Mouse (Mus musculus): ENCODE data around the gene Mink1.

Mink1 gene

DNA sequence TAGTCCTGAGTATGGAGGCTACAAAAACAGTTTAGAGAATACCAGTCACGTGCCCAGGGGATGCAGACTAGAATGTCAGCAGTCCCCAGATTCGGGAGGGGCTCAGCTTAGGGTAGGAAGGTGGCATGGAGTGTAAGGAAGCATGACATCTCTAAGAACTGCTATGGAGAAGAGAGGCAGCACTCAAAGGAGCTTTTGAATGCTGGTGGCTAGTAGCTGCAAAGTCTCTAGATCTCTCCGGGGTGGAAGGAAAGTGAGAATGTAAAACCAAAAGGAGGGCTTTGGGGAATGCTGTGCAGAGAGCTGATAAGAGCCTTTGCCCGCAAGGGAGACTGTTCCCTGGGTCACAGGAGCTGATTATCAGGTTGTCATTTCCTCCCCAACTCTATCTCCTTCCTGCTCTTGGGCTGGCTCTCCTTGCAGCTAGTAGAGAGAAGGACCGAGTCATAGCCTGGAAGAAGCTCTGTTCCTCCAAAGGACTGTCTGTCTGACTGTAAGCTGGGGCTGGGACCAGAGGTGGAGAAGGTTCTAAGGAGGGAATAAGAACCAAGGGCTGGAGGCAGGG lies 76.1 kb downstream of the Mink1 start, which contains the start of gene Gp1ba:
Gp1ba (plus strand) TSS at position 409 of the 565 bp plus-strand sequence.
- no peak for DNase-seq

DNA sequence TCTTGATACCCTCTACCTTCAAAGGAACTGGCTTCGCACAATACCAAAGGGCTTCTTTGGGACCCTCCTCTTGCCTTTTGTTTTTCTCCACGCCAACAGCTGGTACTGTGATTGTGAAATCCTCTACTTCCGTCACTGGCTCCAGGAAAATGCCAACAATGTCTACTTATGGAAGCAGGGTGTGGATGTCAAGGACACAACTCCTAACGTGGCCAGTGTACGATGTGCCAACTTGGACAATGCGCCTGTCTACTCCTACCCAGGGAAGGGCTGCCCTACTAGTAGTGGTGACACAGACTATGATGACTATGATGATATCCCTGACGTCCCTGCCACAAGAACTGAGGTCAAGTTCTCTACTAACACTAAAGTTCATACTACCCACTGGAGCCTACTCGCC lies 77.3 kb downstream of the Mink1 start:
- no peak for DNase-seq

- DNase-seq: no peak
Measured at GRCm38 (mm10) chr11:70641241-70641640, 78.6 kb downstream of the Mink1 start.

DNA sequence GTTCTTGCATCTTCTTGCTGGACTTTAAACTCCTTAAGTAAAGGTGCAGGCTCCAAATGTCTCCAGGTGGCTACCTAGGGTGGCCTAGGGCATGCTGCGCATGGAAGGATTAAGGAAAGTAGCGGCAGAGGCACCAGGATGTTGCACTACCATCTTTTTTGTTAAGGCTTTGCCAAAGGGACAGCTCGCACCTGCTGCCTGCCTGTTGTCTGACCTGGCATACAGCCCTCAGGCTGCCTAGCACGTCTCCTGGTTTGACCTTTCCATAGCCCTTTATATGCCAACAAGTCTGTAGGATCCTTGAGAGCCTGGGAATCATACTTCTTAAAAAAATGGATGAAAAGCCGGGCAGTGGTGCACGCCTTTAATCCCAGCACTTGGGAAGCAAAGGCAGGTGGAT lies 80.4 kb downstream of the Mink1 start:
- peak in 1 of 2 experiments; percentile 13 for DNase-seq

DNA sequence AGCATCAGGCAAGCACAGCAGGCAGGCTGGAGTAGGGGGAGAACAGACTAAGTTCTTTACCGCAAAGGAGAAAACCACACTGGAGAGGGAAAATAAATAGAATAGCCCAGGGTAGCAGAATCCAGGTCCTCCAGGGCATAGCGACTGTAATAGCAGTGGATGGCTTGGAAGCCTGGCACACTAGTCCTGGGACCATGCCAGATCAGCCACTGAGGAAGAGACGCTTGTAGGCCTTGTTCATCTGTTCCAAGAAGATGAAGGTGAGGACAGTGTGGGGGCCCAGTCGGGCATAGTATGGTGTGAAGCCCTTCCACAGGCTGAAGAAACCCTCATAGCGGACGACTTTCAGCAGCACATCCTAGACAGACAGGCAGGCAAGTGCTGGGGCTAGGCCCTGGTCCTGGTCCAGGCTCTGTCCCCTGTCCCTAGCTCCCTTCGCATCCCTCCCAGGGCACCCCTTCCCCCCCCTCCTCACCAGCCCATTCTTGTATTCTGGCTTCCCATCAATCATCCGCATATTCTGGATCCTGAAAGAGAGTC lies 82.0 kb downstream of the Mink1 start:
- peak in 1 of 2 experiments; percentile 40 for DNase-seq

DNA sequence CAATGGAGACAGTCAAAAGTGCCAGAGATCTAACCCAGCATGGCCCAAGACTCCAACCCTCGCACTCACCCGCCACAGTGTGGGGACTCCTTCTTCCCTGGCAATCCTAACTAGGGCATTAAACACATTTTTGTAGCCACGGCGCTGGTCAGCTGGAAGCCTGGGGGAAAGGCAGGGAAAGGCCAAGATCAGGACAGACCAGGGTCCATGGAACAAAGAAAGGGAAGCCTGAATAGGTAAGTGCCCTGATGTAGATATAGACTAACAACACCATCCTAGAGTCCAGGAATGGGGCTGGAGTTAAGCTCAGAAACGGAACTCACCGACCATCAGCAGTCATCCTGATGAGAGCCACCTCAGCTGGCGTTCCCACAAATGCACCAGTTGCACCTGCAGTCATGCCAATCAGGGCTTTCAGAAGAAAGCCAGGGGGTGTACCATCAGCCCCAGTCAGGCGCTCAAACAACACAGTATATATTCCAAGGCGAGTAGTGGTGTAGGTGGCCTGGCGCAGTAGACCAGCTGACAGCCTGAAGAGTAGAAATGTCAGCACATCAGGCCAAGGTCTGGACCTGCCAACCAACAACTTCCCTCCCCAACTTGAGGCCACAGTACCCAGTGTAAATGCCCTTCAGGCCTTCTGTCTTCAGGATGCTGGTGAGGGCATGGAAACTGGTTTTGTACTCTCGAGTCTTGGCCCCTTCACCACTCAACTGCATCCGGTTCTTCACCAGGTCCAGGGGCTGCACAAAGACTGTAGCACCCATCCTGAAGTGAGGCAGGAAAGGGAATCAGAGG lies 83.0 kb downstream of the Mink1 start:
- DNase-seq: peak in 1 of 2 experiments; percentile 20

GRCm38 (mm10) chr11:70646259-70646555 lies 83.5 kb downstream of the Mink1 start:
- peak in 1 of 2 experiments; percentile 44 for DNase-seq

GRCm38 (mm10) chr11:70646691-70647650 lies 84.3 kb downstream of the Mink1 start, which contains the start of the genes Rnf167 and Slc25a11:
Gene Rnf167 (plus strand): TSS chr11:70647235.
Gene Slc25a11 (minus strand): TSS chr11:70647479.
- peak; percentile 96 to 98 for DNase-seq

- peak; percentile 36 to 48 for DNase-seq
Measured at GRCm38 (mm10) chr11:70647716-70648420, 85.2 kb downstream of the Mink1 start.

GRCm38 (mm10) chr11:70648512-70648911 lies 85.8 kb downstream of the Mink1 start:
- DNase-seq: no peak

- peak in 1 of 2 experiments; percentile 6 for DNase-seq
Measured at GRCm38 (mm10) chr11:70649185-70649734, 86.6 kb downstream of the Mink1 start.

GRCm38 (mm10) chr11:70650322-70651175 lies 87.9 kb downstream of the Mink1 start:
- peak in 1 of 2 experiments; percentile 18 for DNase-seq

DNA sequence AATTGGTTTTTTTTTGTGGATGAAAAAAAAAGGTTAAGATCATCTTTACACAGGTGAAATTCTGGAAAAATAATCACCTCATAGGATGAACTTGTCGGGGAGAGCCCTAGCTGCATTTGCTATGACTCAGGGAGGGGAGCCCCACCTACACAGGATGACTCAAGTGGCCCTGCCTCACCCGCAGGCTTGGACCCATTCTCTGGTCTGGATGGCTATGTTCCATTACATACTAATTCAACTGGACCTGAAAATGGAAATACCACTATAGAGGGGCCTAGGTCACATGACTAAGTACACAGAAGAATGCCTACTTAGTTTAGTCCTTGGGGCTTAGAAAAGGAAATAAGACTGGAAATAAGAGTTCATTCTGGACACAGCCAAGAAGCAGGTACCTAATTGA lies 88.7 kb downstream of the Mink1 start:
- DNase-seq: peak in 1 of 2 experiments; percentile 8

GRCm38 (mm10) chr11:70652029-70652883 lies 89.6 kb downstream of the Mink1 start:
- peak in 1 of 2 experiments; percentile 10 for DNase-seq

DNA sequence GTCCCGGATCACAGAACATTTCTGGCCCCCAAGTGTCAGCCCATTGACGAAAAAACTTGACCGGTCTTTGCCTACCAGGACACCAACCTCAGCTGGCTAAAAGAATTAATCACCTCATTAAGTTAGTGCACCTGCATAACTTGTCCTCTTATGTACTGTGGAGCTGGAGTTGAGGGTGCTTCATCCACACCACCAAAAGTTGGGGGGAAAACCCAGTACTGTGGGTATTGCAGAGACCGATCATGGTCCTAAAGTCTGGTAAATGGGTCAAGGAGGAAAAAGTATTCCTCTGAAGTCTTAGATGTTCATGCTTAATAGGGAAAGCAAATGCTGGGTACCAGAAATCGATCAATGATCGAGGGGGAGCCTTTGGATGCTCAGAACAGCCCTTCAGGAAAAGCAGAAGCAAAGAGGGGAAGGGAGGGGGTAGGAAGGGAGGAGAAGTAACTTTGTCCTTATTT lies 90.2 kb downstream of the Mink1 start:
- no peak for DNase-seq

DNA sequence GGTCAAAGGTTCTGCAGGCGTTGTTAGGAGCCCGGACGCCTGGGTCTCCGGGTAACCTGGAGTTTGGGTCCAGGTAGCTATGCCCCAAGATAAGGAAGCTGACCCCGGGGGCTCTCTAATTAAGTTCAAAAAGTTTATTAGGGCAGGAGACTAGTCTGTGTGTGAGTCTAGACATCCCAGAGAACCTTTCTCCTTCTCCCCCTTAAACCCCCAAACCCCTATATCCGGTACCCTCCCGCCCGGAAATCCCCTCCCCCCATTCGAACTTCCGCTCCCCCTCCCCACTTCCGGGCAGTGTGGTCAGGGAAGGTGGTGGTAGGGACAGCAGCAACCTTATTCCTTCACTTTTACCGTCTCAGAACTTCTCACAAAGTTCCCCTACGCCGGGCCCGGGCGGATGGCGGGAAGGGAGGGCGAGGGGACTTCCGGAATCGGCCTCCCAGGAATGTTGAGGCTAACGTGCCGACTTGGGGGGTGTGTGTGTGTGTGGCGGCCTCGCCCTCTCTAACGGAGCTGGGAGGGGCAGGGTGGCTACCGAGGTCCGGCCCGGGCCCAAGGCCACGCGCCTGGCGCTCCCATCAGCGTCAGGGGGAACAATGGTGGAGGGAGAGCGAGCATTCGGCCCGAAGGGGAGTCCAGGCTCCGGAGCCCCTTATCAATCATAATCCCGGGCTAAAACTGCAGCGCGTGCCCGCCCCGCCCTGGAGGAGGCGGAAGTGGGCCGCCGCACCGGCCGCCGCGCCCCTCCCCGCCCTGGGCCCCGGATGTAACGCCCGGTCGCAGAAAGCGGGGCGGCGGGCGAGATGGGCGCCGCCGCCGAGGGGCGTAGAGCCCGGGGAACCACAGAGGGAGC lies 90.9 kb downstream of the Mink1 start:
- DNase-seq: peak; percentile 63 to 80

DNA sequence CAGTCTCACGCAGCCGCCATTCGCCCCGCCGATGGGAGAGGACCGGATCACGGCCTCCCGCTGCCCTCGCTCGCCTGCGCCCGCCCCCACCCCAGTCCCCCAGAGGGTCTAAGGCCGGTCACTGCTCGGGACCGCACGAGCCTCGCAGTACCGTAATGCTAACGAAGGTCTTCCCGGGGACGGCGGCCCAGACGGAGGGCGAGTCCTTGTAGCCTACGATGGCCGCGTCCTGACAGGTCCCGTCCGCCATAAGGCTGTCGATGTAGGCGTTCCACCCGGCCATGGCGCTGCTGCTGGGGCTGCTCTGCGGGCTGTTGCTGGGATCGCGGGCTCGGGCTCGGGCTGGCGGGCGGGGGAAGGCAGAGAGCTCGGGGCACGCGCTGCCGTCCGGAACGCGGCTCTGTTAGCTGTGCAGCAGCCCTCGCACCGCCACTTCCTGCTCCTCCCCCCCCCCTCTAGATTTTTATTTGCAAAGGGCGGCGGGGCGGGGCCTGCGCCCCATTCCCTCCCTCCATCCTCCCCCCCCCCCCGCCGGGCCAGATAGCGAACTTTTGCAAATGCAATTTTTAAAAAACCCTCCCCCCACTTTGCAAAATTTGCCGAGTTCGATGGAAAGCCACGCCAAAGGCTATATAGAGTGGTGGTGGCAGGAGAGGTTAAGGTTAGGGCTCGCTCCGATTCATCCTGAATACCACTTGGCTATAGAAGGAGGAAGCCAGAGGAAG lies 91.7 kb downstream of the Mink1 start, which contains the start of gene Pfn1:
Pfn1 (minus strand) TSS at position 447 of the 725 bp plus-strand sequence.
- peak; percentile 78 to 82 for DNase-seq

Data from cerebellum, adult 18-20 months (tissue).